Mouse (Mus musculus) C2C12 (cell line): ENCODE measurements around the gene Hmgb1.

Source experiments
- CEBPB ChIP-seq: IDR thresholded peaks from one replicate; pipeline ENCODE4 v1.6.1; 2011; ENCODE audit warnings: low read depth, mild to moderate bottlenecking, control low read depth, moderate library complexity
- CTCF ChIP-seq: IDR thresholded peaks from one replicate; pipeline ENCODE4 v1.5.1; 2011; ENCODE audit not compliant: control insufficient read depth, insufficient read depth, insufficient read length
- FOSL1 ChIP-seq: IDR thresholded peaks from one replicate; pipeline ENCODE4 v1.8.0; 2011; ENCODE audit warnings: mild to moderate bottlenecking, low read length; ENCODE audit not compliant: poor library complexity, insufficient read depth, severe bottlenecking
- MAX ChIP-seq: IDR thresholded peaks from one replicate; pipeline ENCODE4 v1.6.1; 2011; ENCODE audit warnings: mild to moderate bottlenecking, control low read depth
- MYOD1 ChIP-seq: IDR thresholded peaks from one replicate; pipeline ENCODE4 v1.6.1; 2011; ENCODE audit warnings: low read depth; ENCODE audit not compliant: control insufficient read depth, insufficient read length
- MYOG ChIP-seq: IDR thresholded peaks from one replicate; pipeline ENCODE4 v1.6.1; 2011; ENCODE audit not compliant: control insufficient read depth, insufficient read length; ENCODE audit errors: extremely low read depth
- USF1 ChIP-seq: IDR thresholded peaks from one replicate; pipeline ENCODE4 v1.6.1; 2011; ENCODE audit warnings: low read depth, mild to moderate bottlenecking, control low read depth, moderate library complexity

GRCm38 (mm10) chr5:149134751-149135454, 49.4 kb downstream of the Hmgb1 start:
- TF ChIP-seq MAX = no peak
- no peak for TF ChIP-seq CEBPB
- no peak for TF ChIP-seq CTCF
- TF ChIP-seq FOSL1 = no peak
- TF ChIP-seq MYOG = no peak
- no peak for TF ChIP-seq USF1
- TF ChIP-seq MYOD1 = no peak
